Mouse (Mus musculus) v-Abl transformed pro-B cells (cell line): Measurements from ENCODE around the gene Slc30a4.

ENCODE experiments used
- in situ Hi-C, 2 experiments: fragments of 400-800 bp; cut with MboI; formaldehyde crosslinking; loops; one replicate each; pipeline ENCODE4 v1.15.1; 2025; ENCODE audit not compliant: unreplicated experiment in 2 of 2

Slc30a4 gene

GRCm38 (mm10) chr2:122681379-122682137 is 20.9 kb downstream of the Slc30a4 start:
- in situ Hi-C loops, result no loop called here

- in situ Hi-C loops, result loop anchor here (5.0 to 10.0 kb wide), 2 partner anchors 62 to 70 kb away; partner anchors contain the start of gene Bloc1s6 (in 1 of the 2)
Measured at GRCm38 (mm10) chr2:122675126-122675525, 27.3 kb downstream of the Slc30a4 start.

- in situ Hi-C loops, result loop anchor here in 1 of 2 experiments (10.0 kb wide), 1 partner anchor 72 kb away; no protein-coding TSS in a partner anchor
Measured at GRCm38 (mm10) chr2:122672841-122673240, 29.6 kb downstream of the Slc30a4 start.

- in situ Hi-C loops, result loop anchor here in 1 of 2 experiments (10.0 kb wide), 1 partner anchor 73 kb away; no protein-coding TSS in a partner anchor
Measured at GRCm38 (mm10) chr2:122671714-122672113, 30.7 kb downstream of the Slc30a4 start.

DNA sequence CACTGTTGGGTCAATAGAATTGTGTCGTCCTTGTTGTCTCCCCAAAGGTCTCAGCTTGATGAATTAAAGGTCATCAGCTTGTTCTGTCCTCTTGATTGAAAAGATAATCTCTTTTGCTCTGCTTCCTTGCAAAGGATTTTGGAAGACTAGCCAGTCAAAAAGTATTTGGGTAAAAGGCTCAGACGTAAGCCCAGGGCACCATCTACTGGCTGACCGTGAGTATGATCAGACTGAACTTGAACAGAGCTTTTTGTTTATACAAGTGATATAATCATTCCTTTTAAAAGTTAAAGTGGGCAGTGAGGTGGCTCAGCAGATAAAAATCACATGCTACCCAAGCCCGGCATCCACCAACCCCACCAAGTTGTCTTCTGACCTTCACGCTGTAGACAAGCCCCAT is 34.6 kb downstream of the Slc30a4 start:
- in situ Hi-C loops, result loop anchor here (10.0 kb wide), 1 partner anchor 93 kb away; no protein-coding TSS in a partner anchor

GRCm38 (mm10) chr2:122665973-122666875 is 36.2 kb downstream of the Slc30a4 start:
- in situ Hi-C loops, result loop anchor here (10.0 kb wide), 1 partner anchor 91 kb away; no protein-coding TSS in a partner anchor

DNA sequence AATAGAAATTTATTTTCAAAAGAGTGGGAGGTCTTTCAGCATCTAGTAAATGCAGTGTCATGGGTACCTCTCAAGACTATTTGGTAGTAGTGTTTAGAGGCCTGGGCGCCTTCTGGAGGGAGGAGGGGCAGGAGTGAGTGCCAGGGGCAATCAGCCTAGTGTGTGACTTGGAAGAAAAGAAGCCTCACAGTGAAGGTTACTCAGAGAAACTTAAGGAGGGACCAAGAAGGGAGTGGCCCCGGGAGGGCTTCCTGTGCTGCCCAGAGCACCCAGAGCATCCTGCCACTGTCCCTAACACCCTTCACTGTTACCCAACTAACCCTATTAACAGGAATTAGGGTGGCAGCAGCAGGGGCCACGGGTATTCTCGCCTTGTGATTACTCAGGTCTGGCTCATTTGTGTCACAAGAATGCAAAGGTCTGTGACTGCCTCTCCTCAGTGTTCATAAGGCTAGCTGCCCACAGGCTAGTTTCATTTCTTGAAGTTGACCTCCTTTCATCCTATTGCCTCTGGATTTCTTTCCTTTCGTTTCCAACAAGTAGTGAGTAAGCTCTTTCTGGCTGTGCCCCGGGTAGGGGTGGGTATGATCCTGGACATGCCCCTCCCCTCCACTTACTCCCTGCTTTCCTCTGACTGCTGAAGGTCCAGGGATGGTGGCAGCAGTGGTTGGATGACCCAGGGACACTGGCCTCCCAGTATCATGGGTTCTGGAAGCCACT is 37.0 kb downstream of the Slc30a4 start:
- in situ Hi-C loops, result loop anchor here (10.0 kb wide), 1 partner anchor 91 kb away; no protein-coding TSS in a partner anchor

GRCm38 (mm10) chr2:122659825-122660224 is 42.6 kb downstream of the Slc30a4 start:
- in situ Hi-C loops, result loop anchor here (10.0 kb wide), 1 partner anchor 85 kb away; no protein-coding TSS in a partner anchor

DNA sequence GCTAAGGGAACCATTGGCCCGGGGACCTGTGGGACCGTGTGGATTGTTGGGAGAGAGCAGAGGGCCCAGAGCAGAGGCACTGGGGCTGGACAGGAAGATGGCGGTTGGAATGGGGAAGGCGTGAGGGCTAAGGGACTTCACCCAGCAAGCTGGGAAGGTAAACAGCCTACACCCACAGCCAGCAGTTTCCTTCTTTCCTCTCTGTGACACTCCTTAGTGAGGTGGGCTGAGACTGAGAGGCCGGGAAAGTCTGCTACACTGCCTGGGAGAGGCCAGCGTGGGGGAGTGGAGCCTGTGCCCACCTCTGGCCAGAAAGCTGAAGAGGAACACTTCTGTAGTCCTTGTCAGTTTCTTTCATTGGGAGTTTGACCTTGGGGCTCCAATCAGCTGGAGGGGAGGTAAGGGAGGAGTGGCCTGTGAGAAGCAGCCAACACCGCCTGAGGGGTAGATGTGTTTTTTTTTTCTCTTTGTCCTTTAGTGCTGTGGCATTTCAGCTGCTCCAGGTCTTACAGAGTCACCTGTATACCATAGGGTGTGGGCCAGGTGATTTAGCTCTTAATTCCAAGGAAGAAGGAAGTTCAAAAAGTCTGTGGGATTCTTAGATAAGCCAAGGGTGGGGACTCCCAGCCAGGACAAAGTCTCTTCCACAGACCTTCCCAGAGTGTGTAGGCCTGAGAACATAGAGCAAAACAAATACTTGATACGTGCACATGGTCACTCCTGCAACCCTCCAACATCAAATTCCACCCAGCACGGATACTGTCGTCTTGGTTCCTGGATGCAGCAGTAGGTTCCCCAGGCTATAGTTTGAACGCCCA is 44.5 kb downstream of the Slc30a4 start:
- in situ Hi-C loops, result no loop called here

DNA sequence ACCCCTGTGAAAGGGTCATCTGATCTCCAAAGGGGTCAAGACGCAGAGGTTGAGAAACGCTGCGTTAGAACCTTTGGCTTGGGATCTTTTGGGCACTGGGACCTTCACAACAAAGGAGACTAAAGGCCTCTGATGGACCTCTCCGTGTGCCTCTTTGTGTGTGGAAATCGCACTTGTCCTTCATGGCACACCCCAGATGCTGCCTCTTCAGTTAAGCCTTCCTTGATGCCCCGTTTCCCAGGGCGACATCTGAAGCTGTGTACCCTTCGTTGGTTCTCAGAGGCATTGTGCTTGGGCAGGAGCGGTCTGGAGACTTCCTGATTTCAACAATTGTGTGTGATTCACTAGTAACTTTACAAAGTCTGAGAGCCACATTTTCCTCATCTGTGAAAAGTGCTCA is 45.7 kb downstream of the Slc30a4 start:
- in situ Hi-C loops, result no loop called here

GRCm38 (mm10) chr2:122656052-122656451 is 46.4 kb downstream of the Slc30a4 start:
- in situ Hi-C loops, result no loop called here

DNA sequence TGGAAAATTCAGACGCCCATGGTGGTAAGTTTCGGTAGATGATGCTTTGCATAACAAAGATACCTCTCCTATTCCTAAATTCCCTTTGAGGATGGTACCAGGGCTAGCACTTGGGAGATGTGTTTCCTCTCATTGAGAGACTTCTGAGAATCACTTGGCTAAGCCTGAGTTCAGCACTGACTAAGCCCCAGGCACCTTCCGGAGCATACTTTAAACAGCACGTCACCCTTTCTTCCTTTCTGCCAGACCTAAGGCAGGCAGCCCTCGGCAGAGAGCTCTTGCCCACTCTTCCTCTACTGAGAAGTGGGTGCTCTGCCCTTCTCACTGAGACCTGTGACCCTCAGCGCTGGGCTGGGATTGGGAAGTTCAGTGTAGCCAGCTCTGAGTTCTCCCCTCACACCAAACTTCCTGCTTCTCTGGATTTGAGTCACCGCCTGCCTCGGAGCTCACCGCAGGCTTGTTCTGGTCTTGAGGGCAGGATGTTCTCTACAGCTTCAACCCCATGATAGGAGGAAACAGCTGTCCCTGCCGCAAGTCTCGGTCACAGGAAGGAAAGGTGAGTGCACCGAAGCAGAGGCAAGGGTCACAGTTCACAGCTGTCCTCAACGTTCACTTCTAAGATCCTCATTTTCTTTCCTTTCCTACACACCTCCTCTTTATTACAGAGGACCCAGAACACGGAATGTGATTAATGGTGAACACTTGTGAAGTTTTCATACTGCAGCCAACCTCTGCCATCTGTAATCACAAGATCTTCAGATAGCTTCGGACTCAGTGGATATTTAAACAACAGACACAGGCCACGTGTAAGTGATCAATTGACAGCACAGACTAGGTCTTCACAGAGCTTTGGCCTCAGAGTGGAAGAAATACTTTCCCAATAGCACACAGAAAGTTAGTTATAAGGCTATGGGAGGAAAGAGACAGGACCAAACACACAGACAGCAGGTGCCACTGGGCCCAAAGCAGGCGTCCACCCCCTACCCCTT is 50.1 kb downstream of the Slc30a4 start:
- in situ Hi-C loops, result no loop called here

GRCm38 (mm10) chr2:122638673-122639072 is 63.8 kb downstream of the Slc30a4 start:
- in situ Hi-C loops, result loop anchor here (10.0 kb wide), 2 partner anchors 116 to 264 kb away; no protein-coding TSS in a partner anchor

DNA sequence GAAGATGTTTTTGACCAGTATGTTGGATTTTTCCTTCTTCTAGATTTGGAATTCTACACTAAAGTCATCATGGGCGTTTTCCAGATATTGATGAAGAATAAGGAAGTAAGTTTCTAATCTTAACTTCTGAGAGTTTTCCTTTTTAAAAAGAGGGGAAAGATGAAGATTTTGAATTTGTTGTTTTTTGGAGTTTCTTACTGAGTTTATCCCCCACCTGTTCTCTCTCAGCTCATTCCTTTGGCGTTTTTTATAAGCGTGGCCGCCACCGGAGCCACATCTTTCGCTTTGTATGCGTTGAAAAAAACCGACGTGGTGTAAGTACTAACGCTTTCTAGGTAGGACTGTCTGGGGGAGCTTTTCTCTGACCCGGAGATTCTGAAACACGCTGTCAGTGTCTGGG is 64.4 kb downstream of the Slc30a4 start:
- in situ Hi-C loops, result loop anchor here (10.0 kb wide), 2 partner anchors 117 to 263 kb away; no protein-coding TSS in a partner anchor

DNA sequence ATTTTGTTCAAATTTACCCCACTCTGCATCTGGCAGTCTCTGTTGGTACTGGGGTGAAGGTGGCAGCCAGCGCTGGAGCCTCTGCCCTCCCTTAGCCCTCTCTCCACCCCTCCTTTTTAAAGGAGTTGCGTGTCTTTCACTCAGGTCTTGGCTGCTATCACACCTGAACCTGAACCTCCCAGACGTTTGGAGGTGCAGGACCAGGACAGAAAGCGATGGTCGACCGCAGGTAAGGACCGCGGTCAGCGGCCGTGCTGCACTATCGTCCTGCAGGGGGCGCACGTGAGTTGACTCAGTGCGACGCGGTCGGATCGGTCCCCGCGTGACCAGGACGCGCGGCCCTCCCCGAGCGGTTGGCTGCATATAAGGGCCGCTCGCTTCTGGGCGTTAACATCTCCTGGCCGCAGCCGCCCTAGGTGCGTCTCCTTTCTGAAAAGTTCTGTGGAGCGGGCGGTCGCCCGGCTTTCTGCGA is 64.9 kb downstream of the Slc30a4 start:
- in situ Hi-C loops, result loop anchor here (10.0 kb wide), 2 partner anchors 117 to 263 kb away; no protein-coding TSS in a partner anchor

DNA sequence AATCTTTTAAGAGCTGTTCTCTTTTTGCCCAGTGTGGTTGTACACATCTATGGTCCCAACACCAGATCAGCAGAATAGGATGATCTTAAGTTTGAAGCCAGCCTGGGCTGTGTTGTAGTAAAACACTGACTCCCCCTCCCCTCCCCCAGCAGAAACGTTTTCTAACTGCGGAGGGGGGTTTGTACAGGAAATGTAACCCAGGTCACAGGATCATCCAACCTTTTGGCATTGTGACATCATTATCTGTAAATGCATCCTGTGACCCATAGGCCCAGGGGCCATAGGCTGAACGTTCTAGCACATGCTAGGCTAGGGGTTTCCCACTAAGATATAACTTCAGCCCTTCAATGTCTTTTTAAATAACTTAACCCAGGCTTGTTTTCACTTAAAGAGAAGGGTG is 65.8 kb downstream of the Slc30a4 start, which contains the start of gene AA467197:
Gene AA467197 (plus strand): TSS at position 301 of the 400 bp plus-strand sequence.
- in situ Hi-C loops, result loop anchor here (10.0 kb wide), 2 partner anchors 118 to 262 kb away; no protein-coding TSS in a partner anchor
